Mouse (Mus musculus) testis, adult 2 months (tissue): ENCODE results near the gene Gm128. TPM values are rescaled to one million over a fixed set of nuclear protein-coding genes. Genes with fewer than 3 reads are reported as not detected.

ENCODE experiments used
- H3K27ac ChIP-seq: fragments of 200-500 bp; 2 replicates; pipeline ENCODE4 v1.5.1; 2012; ENCODE audit warnings: low read depth, low read length; ENCODE audit not compliant: control insufficient read depth, insufficient read depth
- H3K27me3 ChIP-seq: fragments of 200-500 bp; 2 replicates; pipeline ENCODE4 v1.6.1; 2012; ENCODE audit warnings: mild to moderate bottlenecking, low read length, moderate library complexity; ENCODE audit not compliant: control insufficient read depth, insufficient read depth
- H3K36me3 ChIP-seq: fragments of 200-500 bp; 2 replicates; pipeline ENCODE4 v1.6.1; 2012; ENCODE audit warnings: mild to moderate bottlenecking, low read length; ENCODE audit not compliant: control insufficient read depth, insufficient read depth
- H3K4me1 ChIP-seq: fragments of 200-500 bp; 2 replicates; pipeline ENCODE4 v1.6.1; 2012; ENCODE audit warnings: low read length; ENCODE audit not compliant: control insufficient read depth, insufficient read depth
- H3K4me3 ChIP-seq: fragments of 200-500 bp; 2 replicates; pipeline ENCODE4 v1.5.1; 2012; ENCODE audit warnings: low read depth, mild to moderate bottlenecking, low read length, moderate library complexity, mixed read lengths; ENCODE audit not compliant: control insufficient read depth
- CTCF ChIP-seq: fragments of 200-500 bp; IDR thresholded peaks from 2 replicates; pipeline ENCODE4 v1.5.1; 2012; ENCODE audit warnings: low read depth, mild to moderate bottlenecking, inconsistent platforms, low read length, moderate library complexity; ENCODE audit not compliant: control insufficient read depth, insufficient read depth, insufficient replicate concordance
- POLR2A ChIP-seq: fragments of 200-500 bp; IDR thresholded peaks from 2 replicates; pipeline ENCODE4 v1.6.1; 2012; ENCODE audit warnings: low read depth, mild to moderate bottlenecking, inconsistent platforms, low read length, moderate library complexity; ENCODE audit not compliant: control insufficient read depth
- polyA plus RNA-seq: library from polyadenylated mRNA; depleted of rRNA; stranded (reverse); fragments of >200 nt; gene quantifications from 2 replicates; pipeline ENCODE4 v1.2.3, GENCODE M21; 2012

The Gm128 gene
- polyA plus RNA-seq, 1 experiment = 603 TPM

DNA sequence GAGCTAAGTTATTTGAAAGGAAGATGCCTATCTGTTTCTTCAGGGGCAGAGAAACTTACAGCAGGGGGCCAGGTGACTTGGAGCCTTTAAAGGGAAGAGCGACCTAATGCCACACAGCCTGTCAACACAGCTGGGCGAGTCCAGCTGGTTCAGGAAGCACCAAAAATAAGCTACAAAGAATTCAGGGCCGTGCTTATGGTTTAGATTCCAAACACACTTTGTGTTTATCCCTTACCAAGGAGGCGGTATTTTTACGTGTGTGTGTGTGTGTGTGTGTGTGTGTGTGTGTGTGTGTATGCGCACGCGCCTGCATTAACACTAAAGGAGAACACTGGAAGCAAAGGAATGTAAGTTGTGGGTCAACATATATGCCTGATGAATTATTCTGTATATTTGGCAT, 39.3 kb upstream of the Gm128 start:
- H3K36me3 ChIP-seq = no peaks in the 10 kb centered on the region; the same call in none of the 2 replicates
- H3K4me3 ChIP-seq = peak overlapping the region; percentile 94
- peak overlapping the region; percentile 84 for H3K27ac ChIP-seq
- TF ChIP-seq POLR2A = no peak
- TF ChIP-seq CTCF = no peak
- H3K4me1 ChIP-seq = peaks cover 9% of the 10 kb centered on the region
- H3K27me3 ChIP-seq = no peaks in the 10 kb centered on the region

DNA sequence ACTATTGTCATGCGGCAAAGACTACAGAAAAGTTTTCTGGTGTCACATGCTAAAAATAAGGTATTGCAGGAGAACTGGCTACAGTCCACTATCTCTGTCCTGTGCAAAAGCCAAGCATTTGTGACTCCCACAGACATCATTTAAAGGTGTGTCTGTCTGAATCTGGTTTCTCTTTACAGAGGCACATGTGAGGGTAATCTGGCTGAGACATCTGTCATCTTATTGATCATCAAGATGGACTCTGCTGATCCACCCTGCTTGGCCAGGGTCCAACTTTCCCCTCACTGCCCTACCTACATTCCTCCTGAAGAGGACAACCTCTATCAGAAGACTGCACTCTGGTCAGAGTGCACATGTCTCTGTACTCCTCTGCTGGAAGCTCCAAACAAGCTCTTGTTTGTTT, 35.8 kb upstream of the Gm128 start:
- Histone ChIP-seq H3K36me3 (no peaks in the 10 kb centered on the region), H3K27me3 (no peaks in the 10 kb centered on the region), H3K4me3 (no peak overlapping the region), H3K27ac (no peak overlapping the region), H3K4me1 (peaks cover 3% of the 10 kb centered on the region)
- TF ChIP-seq POLR2A (no peak), CTCF (no peak)

DNA sequence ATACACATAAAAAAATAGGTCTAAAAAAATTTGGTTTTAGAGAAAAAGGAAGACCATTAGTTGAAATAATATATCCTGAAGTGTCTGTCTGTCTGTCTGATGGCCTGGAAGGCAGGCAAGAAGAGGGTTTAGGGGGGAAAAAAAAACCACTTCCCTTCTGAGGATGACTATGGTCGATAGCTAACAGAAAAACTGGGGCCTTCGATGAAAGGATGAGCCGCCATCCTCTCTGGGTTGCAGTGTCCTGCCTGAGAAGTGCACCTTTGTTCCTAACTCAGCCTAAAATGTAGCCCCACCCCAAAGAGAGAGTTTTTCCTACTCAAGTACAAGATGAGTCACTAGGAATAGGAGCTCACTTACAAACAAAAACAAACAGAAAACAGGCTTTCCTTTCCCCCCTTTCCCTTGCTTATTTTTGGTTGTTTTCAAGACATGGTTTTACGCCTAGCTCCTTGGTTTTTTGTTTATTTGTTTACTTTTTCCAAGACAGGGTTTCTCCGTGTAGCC, 35.1 kb upstream of the Gm128 start:
- Histone ChIP-seq H3K4me3 (no peak overlapping the region), H3K27ac (no peak overlapping the region), H3K36me3 (no peaks in the 10 kb centered on the region), H3K4me1 (peaks cover 3% of the 10 kb centered on the region), H3K27me3 (no peaks in the 10 kb centered on the region)
- TF ChIP-seq CTCF (no peak), POLR2A (no peak)

DNA sequence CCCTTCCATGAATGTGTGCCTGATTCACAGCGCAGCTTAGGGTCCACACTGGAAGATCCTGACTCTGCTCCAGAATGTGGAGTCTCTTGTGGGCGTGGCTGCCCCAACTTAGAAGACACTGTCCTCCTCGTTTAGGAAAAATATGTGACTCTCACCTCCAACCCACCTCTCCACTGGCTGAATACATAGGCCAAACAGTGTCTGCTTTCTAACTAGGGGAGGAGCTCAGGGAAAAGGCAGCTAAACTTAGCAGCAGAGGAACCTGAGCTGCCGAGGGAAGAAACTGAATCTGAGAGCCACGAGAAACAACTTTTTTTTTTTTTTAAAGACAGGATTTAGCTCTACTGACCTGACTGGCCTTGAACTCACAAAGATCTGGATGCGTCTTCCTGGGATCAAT, 33.8 kb upstream of the Gm128 start:
- Histone ChIP-seq H3K27me3 (no peaks in the 10 kb centered on the region), H3K36me3 (no peaks in the 10 kb centered on the region), H3K4me1 (no peaks in the 10 kb centered on the region; the same call in 1 of the 2 replicates), H3K4me3 (no peak overlapping the region), H3K27ac (no peak overlapping the region)
- TF ChIP-seq POLR2A (no peak), CTCF (no peak)

DNA sequence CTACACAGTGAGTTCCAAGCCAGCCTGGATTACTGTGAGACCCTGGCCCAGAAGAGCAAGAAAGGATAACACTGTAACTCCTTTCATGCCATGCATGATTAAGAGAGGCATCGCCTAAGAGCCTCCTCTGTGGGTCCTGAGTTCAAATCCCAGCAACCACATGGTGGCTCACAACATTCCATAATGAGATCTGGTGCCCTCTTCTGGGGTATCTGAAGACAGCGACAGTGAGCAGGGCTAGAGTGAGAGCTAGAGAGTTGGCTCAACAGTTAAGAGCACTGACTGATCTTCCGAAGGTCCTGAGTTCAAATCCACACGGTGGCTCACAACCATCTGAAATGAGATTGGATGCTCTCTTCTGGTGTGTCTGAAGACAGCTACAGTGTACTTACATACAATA, 33.1 kb upstream of the Gm128 start:
- Histone ChIP-seq H3K36me3 (no peaks in the 10 kb centered on the region), H3K4me1 (no peaks in the 10 kb centered on the region; the same call in 1 of the 2 replicates), H3K4me3 (no peak overlapping the region), H3K27ac (no peak overlapping the region), H3K27me3 (no peaks in the 10 kb centered on the region)
- TF ChIP-seq CTCF = no peak
- TF ChIP-seq POLR2A = no peak

DNA sequence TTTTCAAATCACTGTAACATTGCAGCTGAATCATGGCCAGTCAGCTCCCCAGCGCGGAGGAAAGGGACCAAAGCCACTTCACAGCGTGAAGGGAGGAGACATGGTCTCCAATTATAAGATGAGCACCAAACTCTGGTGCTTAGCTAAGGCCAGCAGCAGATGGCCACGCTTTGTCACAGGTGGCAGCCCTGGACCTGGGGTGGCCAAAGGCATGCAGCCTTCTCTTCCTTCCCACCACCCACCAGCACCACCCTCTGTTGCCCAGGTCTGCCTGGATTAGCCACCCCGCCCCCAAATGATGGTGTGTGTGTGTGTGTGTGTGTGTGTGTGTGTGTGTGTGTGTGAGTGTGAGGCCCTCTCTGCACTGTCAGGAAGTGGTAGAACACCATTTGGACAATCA, 32.1 kb upstream of the Gm128 start:
- no peak overlapping the region for H3K27ac ChIP-seq
- no peaks in the 10 kb centered on the region for H3K27me3 ChIP-seq
- no peaks in the 10 kb centered on the region for H3K36me3 ChIP-seq
- TF ChIP-seq POLR2A (no peak), CTCF (no peak)
- no peaks in the 10 kb centered on the region; the same call in 1 of the 2 replicates for H3K4me1 ChIP-seq
- H3K4me3 ChIP-seq = no peak overlapping the region

DNA sequence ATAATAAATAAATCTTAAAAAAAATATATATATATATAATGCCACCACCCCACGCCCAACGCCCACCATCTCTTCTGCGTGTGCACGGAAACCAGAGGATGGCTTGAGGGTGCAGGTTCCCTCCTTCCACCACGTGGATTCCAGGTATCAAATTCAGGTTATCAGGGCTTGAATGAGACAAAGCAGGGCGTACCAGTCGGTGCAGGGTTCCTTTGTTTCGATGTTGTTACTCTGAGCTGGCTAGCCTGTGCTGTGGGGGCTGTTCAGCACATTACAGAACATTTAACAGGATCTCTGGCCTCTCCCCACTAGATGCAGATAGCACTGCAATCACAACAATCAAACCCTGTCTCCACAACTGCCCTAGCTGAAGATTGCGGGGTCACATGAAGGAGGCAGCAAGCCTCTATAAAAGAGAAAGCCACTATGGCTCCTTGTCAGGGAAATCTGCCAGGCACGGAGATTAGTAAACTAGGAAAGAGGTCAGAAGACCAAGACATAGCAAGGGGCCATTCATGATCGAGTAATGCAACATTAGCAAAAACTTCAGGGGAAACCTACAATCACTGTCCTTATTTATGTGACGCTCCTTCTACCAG, 29.5 kb upstream of the Gm128 start:
- H3K36me3 ChIP-seq = no peaks in the 10 kb centered on the region
- no peak overlapping the region for H3K4me3 ChIP-seq
- H3K27me3 ChIP-seq = no peaks in the 10 kb centered on the region
- H3K27ac ChIP-seq = no peak overlapping the region
- H3K4me1 ChIP-seq = no peaks in the 10 kb centered on the region; the same call in none of the 2 replicates
- TF ChIP-seq POLR2A (no peak), CTCF (no peak)
